Mouse (Mus musculus) liver, embryonic 15.5 days (tissue): ENCODE data around the gene Prss21. TPM values are rescaled to one million over a fixed set of nuclear protein-coding genes. Genes with fewer than 3 reads are reported as not detected.
"Not testable (repeated sequence)": the region's sequence is repeated elsewhere in the genome, so short reads cannot be mapped to it uniquely, and the experiment has no call there.

Experiments
- ATAC-seq: fragments of 200-750 bp; cut with Nextera tagmentation; 2 replicates; pipeline ENCODE4 v1.8.0; 2017; ENCODE audit warnings: moderate number of reproducible peaks, mild to moderate bottlenecking, moderate library complexity; ENCODE audit not compliant: insufficient read depth
- H3K27ac ChIP-seq: fragments of 300-500 bp; sonication (generic); replicated peaks from 2 replicates; pipeline ENCODE4 v1.5.1; 2015; ENCODE audit warnings: mild to moderate bottlenecking, inconsistent platforms
- H3K27me3 ChIP-seq: fragments of 300-500 bp; sonication (generic); 2 replicates; pipeline ENCODE4 v1.6.1; 2015; ENCODE audit warnings: mild to moderate bottlenecking, inconsistent platforms
- H3K36me3 ChIP-seq: fragments of 300-500 bp; sonication (generic); replicated peaks from 2 replicates; pipeline ENCODE4 v1.6.1; 2015; ENCODE audit warnings: moderate library complexity, mild to moderate bottlenecking, inconsistent platforms
- H3K4me1 ChIP-seq: fragments of 300-500 bp; sonication (generic); replicated peaks from 2 replicates; pipeline ENCODE4 v1.6.1; 2015; ENCODE audit warnings: inconsistent platforms
- H3K4me2 ChIP-seq: fragments of 300-500 bp; sonication (generic); 2 replicates; pipeline ENCODE4 v1.6.1; 2015; ENCODE audit warnings: moderate library complexity, mild to moderate bottlenecking, inconsistent platforms
- H3K4me3 ChIP-seq: fragments of 300-500 bp; sonication (generic); replicated peaks from 2 replicates; pipeline ENCODE4 v1.5.1; 2015; ENCODE audit warnings: mild to moderate bottlenecking, inconsistent platforms
- H3K9ac ChIP-seq: fragments of 300-500 bp; sonication (generic); 2 replicates; pipeline ENCODE4 v1.6.1; 2015; ENCODE audit warnings: moderate library complexity, mild to moderate bottlenecking, inconsistent platforms
- H3K9me3 ChIP-seq: fragments of 300-500 bp; sonication (generic); replicated peaks from 2 replicates; pipeline ENCODE4 v1.6.1; 2016; ENCODE audit warnings: inconsistent platforms
- WGBS: fragments of 180-500 bp; shearing (Covaris S2); methylation state at CpG from one replicate; pipeline ENCODE4 v1.1.7; 2015; ENCODE audit warnings: mixed read lengths; ENCODE audit not compliant: insufficient replicate concordance; 5-methylcytosine and 5-hydroxymethylcytosine counted together
- microRNA-seq: library from miRNA; unstranded; fragments of <30 nt; microRNA quantifications from one replicate; pipeline ENCODE4, GENCODE M21; 2016
- polyA plus RNA-seq: library from polyadenylated mRNA; unstranded; fragments of >200 nt; fragmentation: Nextera tagmentation; extraction: Ambion mirVana; gene quantifications from 2 replicates; pipeline ENCODE4 v1.2.1, GENCODE M21; 2015

The Prss21 gene
- polyA plus RNA-seq, 1 experiment from 2014 or later = not detected

DNA sequence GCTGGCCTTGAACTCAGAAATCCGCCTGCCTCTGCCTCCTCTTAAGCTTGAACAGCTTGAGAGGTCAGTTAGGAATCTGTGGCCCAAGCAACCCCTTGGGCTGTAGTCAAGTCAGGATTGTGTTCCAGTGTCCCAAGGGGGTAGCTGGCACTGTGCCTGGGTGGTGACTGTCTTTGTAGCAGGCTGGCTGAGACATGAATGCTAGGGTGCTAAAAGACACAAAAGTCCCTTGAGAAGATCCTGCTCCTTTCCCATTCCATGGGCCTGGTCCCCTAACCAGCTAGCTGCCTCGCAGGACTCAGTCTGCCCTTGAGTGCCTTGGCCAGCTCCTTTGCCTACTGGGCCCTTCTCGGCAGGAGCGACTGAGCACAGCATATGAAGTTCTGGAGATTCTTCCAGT lies 4.9 kb upstream of the Prss21 start:
- no peaks in the 10 kb centered on the region for H3K4me1 ChIP-seq
- no peak overlapping the region for H3K4me2 ChIP-seq
- H3K9ac ChIP-seq = no peak overlapping the region
- no peaks in the 10 kb centered on the region for H3K9me3 ChIP-seq
- no peak for ATAC-seq
- H3K4me3 ChIP-seq = no peak overlapping the region
- no peaks in the 10 kb centered on the region for H3K36me3 ChIP-seq
- WGBS = 59% methylated on average over 4 of the region's 4 CpGs
- H3K27ac ChIP-seq = no peak overlapping the region
- H3K27me3 ChIP-seq = no peaks in the 10 kb centered on the region; the same call in 1 of the 2 replicates

GRCm38 (mm10) chr17:23868513-23868912 lies 657 bp downstream of the Prss21 start:
- Histone ChIP-seq H3K9me3 (no peaks in the 10 kb centered on the region), H3K4me3 (no peak overlapping the region), H3K4me1 (no peaks in the 10 kb centered on the region), H3K27ac (no peak overlapping the region), H3K36me3 (no peaks in the 10 kb centered on the region), H3K4me2 (no peak overlapping the region), H3K9ac (no peak overlapping the region), H3K27me3 (no peaks in the 10 kb centered on the region)
- 74% methylated on average over 11 of the region's 11 CpGs for WGBS
- no peak for ATAC-seq

DNA sequence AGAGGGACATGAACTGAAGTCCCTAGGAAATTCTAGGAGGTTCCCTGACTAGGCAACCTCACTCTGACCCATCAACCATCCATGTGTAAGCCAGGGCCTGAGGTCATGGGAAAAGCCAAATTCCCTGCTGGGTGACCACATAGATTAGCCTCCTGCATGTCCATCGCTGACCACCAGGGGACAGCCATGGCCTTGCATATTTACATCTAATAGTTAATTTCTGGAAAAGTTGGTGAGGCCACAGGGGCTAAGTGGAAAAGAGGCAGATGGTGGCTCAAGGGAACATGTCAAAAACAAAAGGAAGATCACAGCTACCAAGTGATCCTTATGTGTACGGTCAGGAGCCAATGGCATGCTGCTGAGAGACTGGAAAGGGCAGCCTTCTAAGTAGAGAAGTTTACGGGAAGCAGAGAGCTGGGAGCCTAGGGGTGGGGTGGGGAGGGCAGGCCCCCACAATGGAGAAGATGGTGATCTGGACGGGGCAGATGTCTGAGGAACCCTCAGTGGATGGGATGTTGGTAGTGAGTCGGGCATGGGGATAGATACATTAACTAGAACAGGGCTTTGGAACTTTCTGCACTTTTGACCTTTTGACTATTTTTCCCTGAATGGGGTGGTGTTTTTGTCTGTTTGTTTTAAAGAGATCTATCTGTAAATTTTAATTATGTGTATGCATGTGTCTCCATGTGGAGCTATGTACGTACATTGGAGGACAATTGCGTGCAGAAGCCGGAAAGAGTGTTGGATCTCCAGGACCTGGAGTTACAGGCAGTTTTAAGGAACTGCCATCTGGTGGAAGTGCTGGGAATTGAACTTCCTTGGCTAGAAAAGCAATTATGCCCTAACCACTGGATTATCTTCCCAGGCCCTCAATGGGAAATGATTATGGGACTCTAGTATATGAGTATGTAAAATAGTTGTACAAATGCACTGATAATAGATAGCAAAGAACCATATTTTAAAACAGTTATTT lies 6.3 kb downstream of the Prss21 start:
- Histone ChIP-seq H3K27me3 (no peaks in the 10 kb centered on the region), H3K9me3 (no peaks in the 10 kb centered on the region), H3K9ac (no peak overlapping the region), H3K4me1 (no peaks in the 10 kb centered on the region), H3K27ac (no peak overlapping the region), H3K4me3 (no peak overlapping the region), H3K4me2 (no peak overlapping the region), H3K36me3 (no peaks in the 10 kb centered on the region)
- WGBS = 38% methylated on average over 8 of the region's 8 CpGs
- ATAC-seq = no peak

DNA sequence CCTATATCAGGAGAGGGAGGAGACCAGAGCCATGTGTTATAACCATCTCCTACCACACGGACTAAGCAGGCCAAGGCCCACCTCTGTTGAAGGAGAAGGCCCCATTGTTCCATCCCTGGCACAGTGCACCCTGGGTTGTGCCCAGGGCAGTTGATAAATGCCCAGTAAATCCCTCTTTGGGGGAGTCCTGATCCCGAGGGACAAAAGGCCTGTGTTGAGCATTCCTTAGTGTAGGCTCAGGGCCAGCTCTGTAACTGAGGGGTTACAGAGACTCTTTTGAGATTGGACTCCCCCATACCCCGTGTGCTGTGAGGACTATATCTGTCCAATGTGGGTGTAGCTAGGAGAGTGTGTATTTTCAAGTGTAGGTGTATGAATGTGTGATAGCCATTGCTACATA lies 8.9 kb downstream of the Prss21 start:
- 37% methylated on average over 3 of the region's 3 CpGs for WGBS
- Histone ChIP-seq H3K27me3 (no peaks in the 10 kb centered on the region), H3K27ac (no peak overlapping the region), H3K4me3 (no peak overlapping the region), H3K9me3 (no peaks in the 10 kb centered on the region), H3K4me1 (no peaks in the 10 kb centered on the region), H3K36me3 (no peaks in the 10 kb centered on the region), H3K4me2 (no peak overlapping the region), H3K9ac (no peak overlapping the region)
- ATAC-seq = no peak

DNA sequence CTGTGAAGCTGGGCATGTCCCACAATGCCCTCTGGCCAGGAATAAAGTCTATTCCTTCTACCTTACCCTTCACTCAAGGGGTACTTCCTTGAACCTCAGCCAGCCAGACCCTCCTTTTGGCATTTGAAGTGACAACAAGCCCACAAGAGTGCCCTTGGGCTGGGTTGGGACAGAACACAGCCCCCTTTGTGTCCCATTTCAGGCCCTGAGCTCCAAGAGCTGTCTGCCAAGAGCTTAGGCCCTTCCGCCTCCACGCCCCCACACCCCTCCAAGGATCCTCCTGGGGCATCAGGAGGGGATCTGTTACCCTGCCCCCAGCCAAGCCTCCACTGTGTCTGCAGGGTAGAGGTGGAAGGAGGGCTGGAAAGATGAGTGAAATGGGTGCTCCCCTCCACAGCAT lies 9.3 kb downstream of the Prss21 start:
- Histone ChIP-seq H3K4me1 (no peaks in the 10 kb centered on the region), H3K4me2 (no peak overlapping the region), H3K36me3 (no peaks in the 10 kb centered on the region), H3K9me3 (no peaks in the 10 kb centered on the region), H3K27me3 (no peaks in the 10 kb centered on the region), H3K9ac (no peak overlapping the region), H3K4me3 (no peak overlapping the region), H3K27ac (no peak overlapping the region)
- WGBS = 83% methylated on average over 2 of the region's 2 CpGs
- ATAC-seq = no peak

DNA sequence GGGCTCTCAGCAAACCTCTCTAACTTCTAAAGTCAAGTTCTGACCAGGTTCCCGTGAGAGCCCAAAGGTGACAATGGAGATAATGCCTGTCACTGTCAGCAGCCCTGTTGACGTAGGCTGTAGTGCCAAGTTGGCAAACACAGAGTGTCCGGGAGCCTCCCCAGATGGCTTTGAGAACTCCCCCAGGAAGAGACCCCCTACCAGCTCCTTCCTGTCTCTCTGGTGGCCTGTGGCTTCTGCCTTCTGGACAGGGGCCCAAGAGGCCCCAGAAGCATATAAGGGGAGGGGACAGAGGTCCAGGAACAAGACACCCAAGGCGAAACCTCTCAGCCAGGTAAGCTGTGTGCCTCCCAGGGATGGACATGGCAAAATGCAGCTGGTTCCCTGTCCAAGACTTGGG lies 12.7 kb downstream of the Prss21 start, which contains the start of the genes Dcpp1 and Dcpp2:
Dcpp1 (plus strand) TSS at position 301 of the 400 bp plus-strand sequence.
Dcpp2 (plus strand) TSS at position 305 of the 400 bp plus-strand sequence.
- not testable (repeated sequence) for H3K36me3 ChIP-seq, H3K9me3 ChIP-seq, H3K4me2 ChIP-seq, H3K27ac ChIP-seq, ATAC-seq, H3K4me1 ChIP-seq, H3K27me3 ChIP-seq, H3K4me3 ChIP-seq, H3K9ac ChIP-seq
- WGBS = 52% methylated on average over 4 of the region's 4 CpGs

DNA sequence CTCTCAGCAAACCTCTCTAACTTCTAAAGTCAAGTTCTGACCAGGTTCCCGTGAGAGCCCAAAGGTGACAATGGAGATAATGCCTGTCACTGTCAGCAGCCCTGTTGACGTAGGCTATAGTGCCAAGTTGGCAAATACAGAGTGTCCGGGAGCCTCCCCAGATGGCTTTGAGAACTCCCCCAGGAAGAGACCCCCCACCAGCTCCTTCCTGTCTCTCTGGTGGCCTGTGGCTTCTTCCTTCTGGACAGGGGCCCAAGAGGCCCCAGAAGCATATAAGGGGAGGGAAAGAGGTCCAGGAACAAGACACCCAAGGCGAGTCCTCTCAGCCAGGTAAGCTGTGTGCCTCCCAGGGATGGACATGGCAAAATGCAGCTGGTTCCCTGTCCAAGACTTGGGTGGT lies 49.3 kb downstream of the Prss21 start, which contains the start of gene Dcpp3:
Dcpp3 (plus strand) TSS at position 301 of the 400 bp plus-strand sequence.
- not testable (repeated sequence) for H3K4me3 ChIP-seq, H3K27me3 ChIP-seq, H3K9me3 ChIP-seq, H3K27ac ChIP-seq, H3K4me1 ChIP-seq, H3K36me3 ChIP-seq, H3K4me2 ChIP-seq, ATAC-seq, H3K9ac ChIP-seq
- WGBS = 35% methylated on average over 4 of the region's 4 CpGs

Small RNA genes lying within 50 kb of the gene (microRNA-seq; reads per million reads assigned to microRNA genes)
- 1.0 reads per million for gene Mir5125

Other genes starting within 250 kb of the Prss21 start
- gene Mmp25, start 222.8 kb upstream of the Prss21 start, polyA plus RNA-seq = 0.40 and 0.64 TPM in 2 replicates
- gene Bicdl2, start 207.6 kb upstream of the Prss21 start, polyA plus RNA-seq = 0.13 TPM in 1 of 2 replicates, not detected in the other
- gene Hcfc1r1, start 194.5 kb upstream of the Prss21 start, polyA plus RNA-seq = 20.2 and 23.5 TPM in 2 replicates
- 19.7 and 22.4 TPM in 2 replicates for gene Thoc6, start 194.2 kb upstream of the Prss21 start, polyA plus RNA-seq
- 5.8 and 6.4 TPM in 2 replicates for gene Tnfrsf12a, start 190.6 kb upstream of the Prss21 start, polyA plus RNA-seq
- 0.89 and 2.0 TPM in 2 replicates for gene Cldn6, start 188.8 kb upstream of the Prss21 start, polyA plus RNA-seq
- not detected in 2 replicates for gene Cldn9, start 184.0 kb upstream of the Prss21 start, polyA plus RNA-seq
- gene 1520401A03Rik, start 145.3 kb upstream of the Prss21 start, polyA plus RNA-seq = 0.10 and 0.15 TPM in 2 replicates
- gene Pkmyt1, start 141.7 kb upstream of the Prss21 start, polyA plus RNA-seq = 28.8 and 34.7 TPM in 2 replicates
- 7.9 and 8.0 TPM in 2 replicates for gene Paqr4, start 127.2 kb upstream of the Prss21 start, polyA plus RNA-seq
- gene Kremen2, start 122.2 kb upstream of the Prss21 start, polyA plus RNA-seq = not detected in 2 replicates
- 9.4 and 12.1 TPM in 2 replicates for gene Flywch1, start 96.5 kb upstream of the Prss21 start, polyA plus RNA-seq
- 0.93 and 0.94 TPM in 2 replicates for gene Flywch2, start 82.0 kb upstream of the Prss21 start, polyA plus RNA-seq
- 167 and 170 TPM in 2 replicates for gene Srrm2, start 77.5 kb upstream of the Prss21 start, polyA plus RNA-seq
- 388 and 452 TPM in 2 replicates for gene Elob, start 38.9 kb upstream of the Prss21 start, polyA plus RNA-seq
- gene Prss33, start 32.0 kb upstream of the Prss21 start, polyA plus RNA-seq = not detected in 2 replicates
- gene Prss32, start 24.2 kb upstream of the Prss21 start, polyA plus RNA-seq = not detected in 2 replicates
- gene Prss41, start 23.9 kb upstream of the Prss21 start, polyA plus RNA-seq = 0.10 TPM in 1 of 2 replicates, not detected in the other
- gene Dcpp1, start 12.8 kb downstream of the Prss21 start, polyA plus RNA-seq = not detected in 2 replicates
- gene Dcpp2, start 12.8 kb downstream of the Prss21 start, polyA plus RNA-seq = not detected in 2 replicates
- gene Dcpp3, start 49.4 kb downstream of the Prss21 start, polyA plus RNA-seq = not detected in 2 replicates
- not detected in 2 replicates for gene Sbp, start 73.6 kb downstream of the Prss21 start, polyA plus RNA-seq
- gene Sbpl, start 87.2 kb downstream of the Prss21 start, polyA plus RNA-seq = not detected in 2 replicates
- gene Prss30, start 112.5 kb downstream of the Prss21 start, polyA plus RNA-seq = 0.14 TPM in 1 of 2 replicates, not detected in the other
- gene Prss22, start 130.0 kb downstream of the Prss21 start, polyA plus RNA-seq = not detected in 2 replicates
- gene Prss27, start 170.1 kb downstream of the Prss21 start, polyA plus RNA-seq = not detected in 2 replicates
- gene Kctd5, start 205.4 kb downstream of the Prss21 start, polyA plus RNA-seq = 12.6 TPM in 2 replicates